Mouse (Mus musculus): ENCODE data around the gene Arhgap28. TPM values are rescaled to one million over a fixed set of nuclear protein-coding genes. Genes with fewer than 3 reads are reported as not detected.

Arhgap28 gene
- polyA plus RNA-seq, 1 experiment = 0.38 TPM

GRCm38 (mm10) chr17:67948601-67949000 lies 55.3 kb downstream of the Arhgap28 start:
- no peaks in the 10 kb centered on the region for H3K4me1 ChIP-seq (ENCODE audit: control insufficient read depth, insufficient read depth, low read length)
- TF ChIP-seq CTCF (IDR thresholded peaks at IDR 0.05; ENCODE audit: extremely low read depth, insufficient read depth, low read length) (no peak), POLR2A (IDR thresholded peaks at IDR 0.05; ENCODE audit: extremely low read depth, insufficient read depth, low read length) (no peak)

GRCm38 (mm10) chr17:67945453-67945852 lies 58.5 kb downstream of the Arhgap28 start:
- TF ChIP-seq CTCF (IDR thresholded peaks at IDR 0.05; ENCODE audit: extremely low read depth, insufficient read depth, low read length) = no peak
- TF ChIP-seq POLR2A (IDR thresholded peaks at IDR 0.05; ENCODE audit: extremely low read depth, insufficient read depth, low read length) = no peak
- H3K27ac ChIP-seq (ENCODE audit: insufficient read depth, low read length) = no peak overlapping the region
- H3K4me3 ChIP-seq (ENCODE audit: insufficient read depth, low read length) = no peak overlapping the region
- H3K4me1 ChIP-seq (ENCODE audit: control insufficient read depth, insufficient read depth, low read length) = no peaks in the 10 kb centered on the region

More at GRCm38 (mm10) chr17:67948601-67949000, 55.3 kb downstream of the Arhgap28 start:
- no peak overlapping the region for H3K4me3 ChIP-seq (ENCODE audit: insufficient read depth, low read length)
- no peak overlapping the region for H3K27ac ChIP-seq (ENCODE audit: insufficient read depth, low read length)

DNA sequence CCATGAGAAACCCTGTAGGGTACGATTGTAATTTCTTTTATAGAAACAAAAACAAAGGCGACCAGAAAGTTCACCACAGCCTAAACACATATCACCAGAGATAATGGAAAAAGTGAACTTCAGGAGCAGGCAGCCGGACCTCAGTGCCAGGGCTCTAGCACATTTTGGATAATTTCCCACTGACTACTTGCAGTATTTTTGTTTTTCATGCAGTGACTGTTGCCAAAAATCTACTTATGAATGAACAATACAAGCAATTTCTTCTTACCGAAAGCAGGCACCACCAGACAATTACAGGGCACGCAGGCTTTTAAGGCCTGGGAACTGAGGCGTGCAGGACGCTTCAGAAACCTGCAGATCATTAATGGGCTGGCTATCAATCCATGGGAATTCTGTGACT lies 59.7 kb downstream of the Arhgap28 start:
- H3K4me1 ChIP-seq (ENCODE audit: control insufficient read depth, insufficient read depth, low read length) = no peaks in the 10 kb centered on the region
- TF ChIP-seq CTCF (IDR thresholded peaks at IDR 0.05; ENCODE audit: extremely low read depth, insufficient read depth, low read length) (no peak), POLR2A (IDR thresholded peaks at IDR 0.05; ENCODE audit: extremely low read depth, insufficient read depth, low read length) (no peak)
- H3K27ac ChIP-seq (ENCODE audit: insufficient read depth, low read length) = no peak overlapping the region
- no peak overlapping the region for H3K4me3 ChIP-seq (ENCODE audit: insufficient read depth, low read length)

DNA sequence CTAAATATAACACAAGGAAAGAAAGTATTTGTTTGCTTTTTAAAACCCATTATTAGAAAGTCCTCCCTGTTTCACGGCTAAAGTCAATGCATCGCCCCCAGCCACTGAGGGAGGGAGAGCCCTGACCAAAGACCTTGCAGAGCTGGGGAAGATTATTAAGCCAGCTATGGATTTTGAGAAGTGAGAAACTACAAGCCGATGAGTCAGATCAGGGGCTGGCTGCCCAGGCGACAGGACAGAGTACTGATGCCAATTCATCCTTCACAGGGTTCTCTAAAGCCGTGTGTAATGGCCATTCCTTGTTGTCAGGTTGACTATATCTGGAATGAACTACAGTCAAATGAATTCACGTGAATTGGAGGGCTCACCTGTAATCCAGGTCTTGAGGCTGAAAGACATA lies 62.9 kb downstream of the Arhgap28 start:
- no peaks in the 10 kb centered on the region for H3K4me1 ChIP-seq (ENCODE audit: control insufficient read depth, insufficient read depth, low read length)
- H3K27ac ChIP-seq (ENCODE audit: insufficient read depth, low read length) = no peak overlapping the region
- TF ChIP-seq POLR2A (IDR thresholded peaks at IDR 0.05; ENCODE audit: extremely low read depth, insufficient read depth, low read length) (no peak), CTCF (IDR thresholded peaks at IDR 0.05; ENCODE audit: extremely low read depth, insufficient read depth, low read length) (no peak)
- H3K4me3 ChIP-seq (ENCODE audit: insufficient read depth, low read length) = no peak overlapping the region

- no peak overlapping the region for H3K27ac ChIP-seq (ENCODE audit: insufficient read depth, low read length)
- TF ChIP-seq CTCF (IDR thresholded peaks at IDR 0.05; ENCODE audit: extremely low read depth, insufficient read depth, low read length) (no peak), POLR2A (IDR thresholded peaks at IDR 0.05; ENCODE audit: extremely low read depth, insufficient read depth, low read length) (no peak)
- no peak overlapping the region for H3K4me3 ChIP-seq (ENCODE audit: insufficient read depth, low read length)
- no peaks in the 10 kb centered on the region for H3K4me1 ChIP-seq (ENCODE audit: control insufficient read depth, insufficient read depth, low read length)
These were observed 66.9 kb downstream of the Arhgap28 start for GRCm38 (mm10) chr17:67937050-67937449.

- TF ChIP-seq CTCF (IDR thresholded peaks at IDR 0.05; ENCODE audit: extremely low read depth, insufficient read depth, low read length) (no peak), POLR2A (IDR thresholded peaks at IDR 0.05; ENCODE audit: extremely low read depth, insufficient read depth, low read length) (no peak)
- no peak overlapping the region for H3K4me3 ChIP-seq (ENCODE audit: insufficient read depth, low read length)
- no peaks in the 10 kb centered on the region for H3K4me1 ChIP-seq (ENCODE audit: control insufficient read depth, insufficient read depth, low read length)
- no peak overlapping the region for H3K27ac ChIP-seq (ENCODE audit: insufficient read depth, low read length)
These were observed 68.4 kb downstream of the Arhgap28 start for GRCm38 (mm10) chr17:67935556-67935955.

DNA sequence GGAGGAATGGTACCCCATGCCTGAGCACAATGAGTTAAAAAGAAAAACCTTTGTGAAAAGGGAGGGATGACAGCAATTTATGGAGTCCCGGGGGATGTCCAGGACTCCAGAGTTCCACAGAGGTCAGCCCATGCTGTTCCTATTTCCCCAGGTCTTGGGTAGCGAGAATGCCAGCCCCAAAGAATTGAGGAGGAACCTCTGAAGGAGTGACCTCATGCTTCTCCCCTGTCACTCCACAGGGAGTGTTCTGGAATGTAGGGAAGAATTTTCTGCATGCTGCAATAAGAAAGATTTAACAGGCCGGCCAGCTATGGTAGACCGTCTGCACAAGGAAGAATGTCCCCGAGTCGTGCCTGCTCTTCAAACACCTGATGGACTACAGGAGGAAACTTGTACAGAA lies 72.5 kb downstream of the Arhgap28 start:
- TF ChIP-seq CTCF (IDR thresholded peaks at IDR 0.05; ENCODE audit: extremely low read depth, insufficient read depth, low read length) = no peak
- TF ChIP-seq POLR2A (IDR thresholded peaks at IDR 0.05; ENCODE audit: extremely low read depth, insufficient read depth, low read length) = no peak
- Histone ChIP-seq H3K4me3 (ENCODE audit: insufficient read depth, low read length) (no peak overlapping the region), H3K27ac (ENCODE audit: insufficient read depth, low read length) (no peak overlapping the region), H3K4me1 (ENCODE audit: control insufficient read depth, insufficient read depth, low read length) (no peaks in the 10 kb centered on the region)

GRCm38 (mm10) chr17:67930957-67931356 lies 73.0 kb downstream of the Arhgap28 start:
- Histone ChIP-seq H3K4me3 (ENCODE audit: insufficient read depth, low read length) (no peak overlapping the region), H3K4me1 (ENCODE audit: control insufficient read depth, insufficient read depth, low read length) (no peaks in the 10 kb centered on the region), H3K27ac (ENCODE audit: insufficient read depth, low read length) (no peak overlapping the region)
- TF ChIP-seq POLR2A (IDR thresholded peaks at IDR 0.05; ENCODE audit: extremely low read depth, insufficient read depth, low read length) (no peak), CTCF (IDR thresholded peaks at IDR 0.05; ENCODE audit: extremely low read depth, insufficient read depth, low read length) (no peak)

GRCm38 (mm10) chr17:67930467-67930866 lies 73.5 kb downstream of the Arhgap28 start:
- no peaks in the 10 kb centered on the region for H3K4me1 ChIP-seq (ENCODE audit: control insufficient read depth, insufficient read depth, low read length)
- H3K27ac ChIP-seq (ENCODE audit: insufficient read depth, low read length) = no peak overlapping the region
- no peak overlapping the region for H3K4me3 ChIP-seq (ENCODE audit: insufficient read depth, low read length)
- no peak for TF ChIP-seq POLR2A (IDR thresholded peaks at IDR 0.05; ENCODE audit: extremely low read depth, insufficient read depth, low read length)
- no peak for TF ChIP-seq CTCF (IDR thresholded peaks at IDR 0.05; ENCODE audit: extremely low read depth, insufficient read depth, low read length)

- no peak overlapping the region for H3K27ac ChIP-seq (ENCODE audit: insufficient read depth, low read length)
- H3K4me1 ChIP-seq (ENCODE audit: control insufficient read depth, insufficient read depth, low read length) = no peaks in the 10 kb centered on the region
- H3K4me3 ChIP-seq (ENCODE audit: insufficient read depth, low read length) = no peak overlapping the region
- no peak for TF ChIP-seq POLR2A (IDR thresholded peaks at IDR 0.05; ENCODE audit: extremely low read depth, insufficient read depth, low read length)
- no peak for TF ChIP-seq CTCF (IDR thresholded peaks at IDR 0.05; ENCODE audit: extremely low read depth, insufficient read depth, low read length)
These were observed 75.6 kb downstream of the Arhgap28 start for GRCm38 (mm10) chr17:67928280-67928679.

Measured in cortical plate, adult 2 months (tissue).